Comparison of ENCODE assay signal across 10 mouse cellular contexts in the genomic region with DNA sequence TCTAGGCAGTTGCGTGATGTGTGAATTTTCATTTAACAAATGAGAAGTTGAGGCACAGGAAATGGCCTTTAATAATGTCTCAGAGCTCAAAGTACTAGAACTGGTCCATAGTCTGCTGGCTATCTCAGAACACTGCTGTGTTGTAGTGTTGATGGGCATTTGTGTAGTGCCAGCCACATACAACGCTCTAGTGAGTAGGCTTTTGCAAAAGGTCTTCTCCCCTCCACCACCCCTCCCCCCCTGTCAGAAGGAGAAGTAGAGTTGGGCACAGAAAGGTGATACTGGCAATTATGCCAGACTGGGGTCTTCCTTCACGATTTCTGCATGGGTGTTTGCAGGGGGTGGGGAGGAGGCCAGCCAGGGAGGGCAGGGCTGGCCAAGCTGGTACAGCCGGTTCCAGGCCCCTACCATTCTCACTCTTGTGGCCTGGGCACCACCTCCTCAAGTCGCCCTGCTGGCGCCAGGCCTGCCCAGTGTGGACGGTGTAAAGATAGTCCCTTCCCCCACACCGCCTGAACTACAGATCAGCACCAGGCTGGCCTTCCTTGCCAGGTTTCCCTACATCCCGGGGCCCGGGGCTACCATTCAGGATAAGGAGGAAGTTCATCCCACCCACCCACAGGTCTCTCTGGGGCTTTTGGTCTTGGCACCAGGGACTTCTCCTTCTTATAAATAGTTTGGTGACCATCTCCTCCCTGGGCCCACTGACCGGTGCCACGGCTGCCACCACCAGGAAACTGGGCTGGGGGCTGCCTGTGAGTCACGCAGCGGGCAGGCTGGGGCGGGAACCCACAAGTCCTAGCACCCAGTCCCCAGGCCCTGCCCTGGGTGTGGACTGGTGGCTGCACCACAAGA. TPM values are rescaled to one million over a fixed set of nuclear protein-coding genes. Genes with fewer than 3 reads are reported as not detected.
A peak's percentile ranks its signal among the peaks of the same experiment; 100 is the strongest.
DNase-seq lines count a peak whose midpoint lies in the region; ATAC-seq and TF ChIP-seq lines count a peak whose summit lies in the region.
"Had no signal": no experiment of that assay in that cellular context is flagged by ENCODE, and none has a peak within 500 bp of the region (broad histone marks: within the 10 kb centered on the region; RNA-seq: fewer than 3 reads in every experiment).

No protein-coding gene starts in this region.

- no peaks in the 10 kb centered on the region for H3K27me3 ChIP-seq in heart, postnatal 0 days (ENCODE audit: control insufficient read depth, insufficient read depth, low read length)
- no peaks in the 10 kb centered on the region for H3K27me3 ChIP-seq in heart, adult 2 months (ENCODE audit: control insufficient read depth, insufficient read depth, low read length)
- no peaks in the 10 kb centered on the region for H3K27me3 ChIP-seq in CH12.LX (replicated peaks)
- H3K27me3 ChIP-seq in intestine, embryonic 16.5 days (replicated peaks; ENCODE audit: control insufficient read depth, insufficient read depth, low read length) = 0 out of 2 replicates have a peak, but pooled peaks cover 2% of the 10 kb centered on the region
- H3K27me3 ChIP-seq in lung, embryonic 15.5 days = 0 out of 2 replicates have a peak, but pooled peaks cover 2% of the 10 kb centered on the region
- H3K27me3 ChIP-seq in midbrain, embryonic 14.5 days (ENCODE audit: control insufficient read depth, insufficient read depth, low read length) = peaks cover 17% of the 10 kb centered on the region

- H3K4me1 ChIP-seq in heart, postnatal 0 days (ENCODE audit: control insufficient read depth, insufficient read depth) = peaks cover 43% of the 10 kb centered on the region
- peaks cover 19% of the 10 kb centered on the region for H3K4me1 ChIP-seq in heart, adult 2 months (ENCODE audit: control insufficient read depth, insufficient read depth, low read length)
- peaks cover 33 to 55% of the 10 kb centered on the region in 2 experiments for H3K4me1 ChIP-seq in CH12.LX (ENCODE audit: control insufficient read depth in 1 of 2, insufficient read depth in 2 of 2)
- H3K4me1 ChIP-seq in intestine, embryonic 16.5 days (ENCODE audit: control insufficient read depth, insufficient read depth, low read length) = peaks cover 61% of the 10 kb centered on the region
- H3K4me1 ChIP-seq in lung, embryonic 15.5 days = peaks cover 87% of the 10 kb centered on the region
- H3K4me1 ChIP-seq in midbrain, embryonic 14.5 days (ENCODE audit: control insufficient read depth, insufficient read depth, low read length) = peaks cover 57% of the 10 kb centered on the region

- H3K36me3 ChIP-seq in heart, postnatal 0 days (replicated peaks; ENCODE audit: control insufficient read depth, insufficient read depth, low read length) = no peaks in the 10 kb centered on the region
- H3K36me3 ChIP-seq in heart, adult 2 months (ENCODE audit: control insufficient read depth, insufficient read depth, low read length) = no peaks in the 10 kb centered on the region
- peaks cover 6 to 7% of the 10 kb centered on the region in 2 experiments for H3K36me3 ChIP-seq in CH12.LX (replicated peaks in 1 of 2; ENCODE audit: control insufficient read depth in 1 of 2, insufficient read depth in 1 of 2, low read length in 1 of 2)
- no peaks in the 10 kb centered on the region for H3K36me3 ChIP-seq in intestine, embryonic 16.5 days (ENCODE audit: control insufficient read depth, insufficient read depth, low read length)
- H3K36me3 ChIP-seq in lung, embryonic 15.5 days = no peaks in the 10 kb centered on the region
- H3K36me3 ChIP-seq in midbrain, embryonic 14.5 days (ENCODE audit: control insufficient read depth, insufficient read depth, low read length) = no peaks in the 10 kb centered on the region
- H3K36me3 ChIP-seq: embryonic facial prominence, embryonic 12.5 days had no signal

- H3K4me2 ChIP-seq in heart, postnatal 0 days (ENCODE audit: low read depth, low read length) = no peak overlapping the region
- H3K4me2 ChIP-seq in CH12.LX (ENCODE audit: insufficient read depth, low read depth, poor library complexity, severe bottlenecking) = peak overlapping the region; percentile 55
- H3K4me2 ChIP-seq in intestine, embryonic 16.5 days (ENCODE audit: low read depth, low read length) = no peak overlapping the region
- no peak overlapping the region; the same call in 1 of the 2 replicates for H3K4me2 ChIP-seq in lung, embryonic 15.5 days
- H3K4me2 ChIP-seq in midbrain, embryonic 14.5 days (ENCODE audit: low read length) = no peak overlapping the region
- H3K4me2 ChIP-seq: embryonic facial prominence, embryonic 12.5 days had no signal

- WGBS in heart, postnatal 0 days = 74% methylated on average over 12 of the region's 15 CpGs
- 65% methylated on average over 15 of the region's 15 CpGs for WGBS in heart, adult 2 months
- 77% methylated on average over 15 of the region's 15 CpGs for WGBS in intestine, embryonic 16.5 days
- WGBS in lung, embryonic 15.5 days = 66% methylated on average over 15 of the region's 15 CpGs
- WGBS in midbrain, embryonic 14.5 days = 81% methylated on average over 15 of the region's 15 CpGs

- no peaks in the 10 kb centered on the region for H3K9me3 ChIP-seq in heart, postnatal 0 days (replicated peaks; ENCODE audit: control insufficient read depth, low read length)
- H3K9me3 ChIP-seq in CH12.LX (replicated peaks; ENCODE audit: low read length) = no peaks in the 10 kb centered on the region
- H3K9me3 ChIP-seq in intestine, embryonic 16.5 days (ENCODE audit: control insufficient read depth, low read length) = no peaks in the 10 kb centered on the region
- no peaks in the 10 kb centered on the region for H3K9me3 ChIP-seq in lung, embryonic 15.5 days
- no peaks in the 10 kb centered on the region for H3K9me3 ChIP-seq in midbrain, embryonic 14.5 days (ENCODE audit: control insufficient read depth, low read length)
- H3K9me3 ChIP-seq: embryonic facial prominence, embryonic 12.5 days had no signal

- intact Hi-C loops in heart, adult 2 months (cut with DNase I) = no loop called here

- no peak for DNase-seq in heart, postnatal 0 days (ENCODE audit: low spot score)
- no peak for DNase-seq in heart, adult 2 months
- DNase-seq in CH12.LX (ENCODE audit: extremely low read depth) = peak; percentile 65
- DNase-seq in ovary, adult 18-20 months (ENCODE audit: low spot score) = no peak
- no peak for DNase-seq in midbrain, embryonic 14.5 days

- H3K9ac ChIP-seq in heart, postnatal 0 days (replicated peaks; ENCODE audit: low read depth, low read length) = no peak overlapping the region
- no peak overlapping the region for H3K9ac ChIP-seq in heart, adult 2 months (ENCODE audit: low read depth, low read length)
- peak overlapping the region; percentile 68 for H3K9ac ChIP-seq in CH12.LX (ENCODE audit: insufficient read depth, low read depth)
- peak overlapping the region; percentile 44 for H3K9ac ChIP-seq in intestine, embryonic 16.5 days (ENCODE audit: low read depth, low read length)
- H3K9ac ChIP-seq in lung, embryonic 15.5 days = no peak overlapping the region
- H3K9ac ChIP-seq in midbrain, embryonic 14.5 days (replicated peaks; ENCODE audit: low read length) = no peak overlapping the region
- H3K9ac ChIP-seq: embryonic facial prominence, embryonic 12.5 days had no signal

- no peak overlapping the region for H3K4me3 ChIP-seq in heart, postnatal 0 days (ENCODE audit: low read depth, low read length)
- no peak overlapping the region for H3K4me3 ChIP-seq in heart, adult 2 months
- H3K4me3 ChIP-seq in CH12.LX (replicated peaks in 1 of 3; ENCODE audit: low read depth in 2 of 3, low read length in 2 of 3, poor library complexity in 1 of 3) = peak overlapping the region; percentile 2 to 94 (median 14)
- H3K4me3 ChIP-seq in intestine, embryonic 16.5 days (ENCODE audit: low read length) = no peak overlapping the region
- no peak overlapping the region for H3K4me3 ChIP-seq in lung, embryonic 15.5 days
- no peak overlapping the region for H3K4me3 ChIP-seq in midbrain, embryonic 14.5 days (replicated peaks; ENCODE audit: low read depth, low read length)
- H3K4me3 ChIP-seq: embryonic facial prominence, embryonic 12.5 days had no signal

- ATAC-seq in heart, postnatal 0 days (ENCODE audit: insufficient read depth, low read depth) = no peak
- ATAC-seq in intestine, embryonic 16.5 days = no peak
- no peak for ATAC-seq in lung, embryonic 15.5 days (ENCODE audit: borderline replicate concordance, extremely low read depth, low FRiP score, low TSS enrichment)
- ATAC-seq in frontal cortex, adult (ENCODE audit: low TSS enrichment) = no peak
- no peak for ATAC-seq in midbrain, embryonic 14.5 days (ENCODE audit: low FRiP score, low TSS enrichment)

- TF ChIP-seq POLR2A in heart, adult 2 months (IDR thresholded peaks at IDR 0.05; ENCODE audit: insufficient read depth, low read depth, low read length) = no peak
- no peak; the same call in 1 of the 2 replicates for TF ChIP-seq POLR2A in CH12.LX (IDR thresholded peaks at IDR 0.05; ENCODE audit: low read depth, low read length)

- peak overlapping the region; percentile 92; the same call in 1 of the 2 replicates for H3K27ac ChIP-seq in heart, postnatal 0 days (ENCODE audit: low read depth)
- H3K27ac ChIP-seq in heart, adult 2 months = no peak overlapping the region; the same call in 1 of the 2 replicates
- peak overlapping the region; percentile 94 for H3K27ac ChIP-seq in CH12.LX (ENCODE audit: insufficient read depth, low read depth)
- peak overlapping the region; percentile 98 for H3K27ac ChIP-seq in intestine, embryonic 16.5 days (ENCODE audit: low read length)
- H3K27ac ChIP-seq in lung, embryonic 15.5 days = peak overlapping the region; percentile 93
- no peak overlapping the region for H3K27ac ChIP-seq in midbrain, embryonic 14.5 days (replicated peaks; ENCODE audit: low read depth, low read length)

- no peak for TF ChIP-seq RAD21 in CH12.LX (IDR thresholded peaks at IDR 0.05; ENCODE audit: low read depth, low read length)

- no peak for TF ChIP-seq EP300 in heart, postnatal 0 days (IDR thresholded peaks at IDR 0.05; ENCODE audit: low read depth)
- no peak for TF ChIP-seq EP300 in heart, adult 2 months (IDR thresholded peaks at IDR 0.05; ENCODE audit: insufficient read depth, low read depth, low read length)
- 0 out of 2 replicates have a peak, but pooled peaks have one; percentile 48 for TF ChIP-seq EP300 in CH12.LX (IDR thresholded peaks at IDR 0.05; ENCODE audit: low read length)

- in situ Hi-C loops in CH12.LX (cut with MboI; ENCODE audit: low pct_ligation_motif_present, low pct_unique_long_range_greater_than_20kb, low sequenced_read_pairs) = no loop called here

- dilution Hi-C loops in CH12.LX (cut with MboI; ENCODE audit: extremely low pct_ligation_motif_present, extremely low pct_unique_long_range_greater_than_20kb, low sequenced_read_pairs) = no loop called here

- TF ChIP-seq CTCF in heart, postnatal 0 days (IDR thresholded peaks at IDR 0.05; ENCODE audit: low read depth) = no peak
- no peak for TF ChIP-seq CTCF in heart, adult 2 months (IDR thresholded peaks at IDR 0.05)
- TF ChIP-seq CTCF in CH12.LX (conservative IDR thresholded peaks at IDR 0.05 in 1 of 2, IDR thresholded peaks at IDR 0.05 in 1 of 2; ENCODE audit: low read depth in 2 of 2, low read length in 2 of 2) = no peak

- H3K79me2 ChIP-seq in heart, adult 2 months (replicated peaks; ENCODE audit: control insufficient read depth, insufficient read depth, low read length) = no peaks in the 10 kb centered on the region
- peaks cover 16% of the 10 kb centered on the region for H3K79me2 ChIP-seq in CH12.LX (replicated peaks; ENCODE audit: control insufficient read depth, extremely low read depth, insufficient read depth, poor library complexity, severe bottlenecking)

RNA-seq across cellular contexts. Expression of gene Junb, which starts 3.4 kb away (rescaled TPM):
- 28.9 and 39.6 TPM in 2 replicates for total RNA-seq in heart, postnatal 0 days (2014; rRNA removed; ENCODE audit: low replicate concordance)
- 10.3 and 13.0 TPM in 2 replicates for polyA plus RNA-seq in heart, postnatal 0 days (2015; fragmentation: Nextera tagmentation; extraction: Ambion mirVana)
- 10 to 100 TPM; 10.4 to 19.0 TPM for total RNA-seq in heart, adult 2 months (2021)
- polyA plus RNA-seq in heart, adult 2 months (2012; rRNA removed) = 13.1 and 17.3 TPM in 2 replicates
- total RNA-seq in CH12.LX (2012; rRNA removed) (226 and 342 TPM in 2 replicates), CH12.LX (2014; rRNA removed) (175 and 217 TPM in 2 replicates)
- 63.4 and 66.4 TPM in 2 replicates for polyA plus RNA-seq in CH12.LX (2012; ENCODE audit: insufficient read length, low read depth)
- 18.2 and 25.5 TPM in 2 replicates for polyA plus RNA-seq in intestine, embryonic 16.5 days (2015; fragmentation: Nextera tagmentation; extraction: Ambion mirVana)
- 17.4 and 20.5 TPM in 2 replicates for polyA plus RNA-seq in lung, embryonic 15.5 days (2015; fragmentation: Nextera tagmentation; extraction: Ambion mirVana)
- 4.3 and 5.7 TPM in 2 replicates for polyA plus RNA-seq in midbrain, embryonic 14.5 days (2014; fragmentation: Nextera tagmentation; extraction: Ambion mirVana)

RNA-seq across cellular contexts. Expression of gene Hook2, which starts 8.5 kb away (rescaled TPM):
- total RNA-seq in heart, postnatal 0 days (2014; rRNA removed; ENCODE audit: low replicate concordance) = 1.9 and 4.8 TPM in 2 replicates
- polyA plus RNA-seq in heart, postnatal 0 days (2015; fragmentation: Nextera tagmentation; extraction: Ambion mirVana) = 3.5 and 4.7 TPM in 2 replicates
- 1 to 10 TPM; 2.0 TPM for total RNA-seq in heart, adult 2 months (2021)
- 2.3 and 2.4 TPM in 2 replicates for polyA plus RNA-seq in heart, adult 2 months (2012; rRNA removed)
- total RNA-seq in CH12.LX (2012; rRNA removed) (17.6 and 24.7 TPM in 2 replicates), CH12.LX (2014; rRNA removed) (7.1 TPM in 2 replicates)
- 9.8 and 11.7 TPM in 2 replicates for polyA plus RNA-seq in CH12.LX (2012; ENCODE audit: insufficient read length, low read depth)
- polyA plus RNA-seq in intestine, embryonic 16.5 days (2015; fragmentation: Nextera tagmentation; extraction: Ambion mirVana) = 96.9 and 108 TPM in 2 replicates
- 23.2 and 23.9 TPM in 2 replicates for polyA plus RNA-seq in lung, embryonic 15.5 days (2015; fragmentation: Nextera tagmentation; extraction: Ambion mirVana)
- polyA plus RNA-seq in midbrain, embryonic 14.5 days (2014; fragmentation: Nextera tagmentation; extraction: Ambion mirVana) = 25.8 and 31.4 TPM in 2 replicates

RNA-seq across cellular contexts. Expression of gene Rnaseh2a, which starts 12.3 kb away (rescaled TPM):
- 57.9 and 76.4 TPM in 2 replicates for total RNA-seq in heart, postnatal 0 days (2014; rRNA removed; ENCODE audit: low replicate concordance)
- polyA plus RNA-seq in heart, postnatal 0 days (2015; fragmentation: Nextera tagmentation; extraction: Ambion mirVana) = 52.6 and 57.3 TPM in 2 replicates
- 10 to 100 TPM; 38.1 to 50.5 TPM for total RNA-seq in heart, adult 2 months (2021)
- 33.7 and 46.3 TPM in 2 replicates for polyA plus RNA-seq in heart, adult 2 months (2012; rRNA removed)
- 104 and 115 TPM in 2 replicates for total RNA-seq in CH12.LX (2012; rRNA removed)
- 71.6 and 76.2 TPM in 2 replicates for total RNA-seq in CH12.LX (2014; rRNA removed)
- 83.1 and 88.1 TPM in 2 replicates for polyA plus RNA-seq in CH12.LX (2012; ENCODE audit: insufficient read length, low read depth)
- polyA plus RNA-seq in intestine, embryonic 16.5 days (2015; fragmentation: Nextera tagmentation; extraction: Ambion mirVana) = 102 and 120 TPM in 2 replicates
- polyA plus RNA-seq in lung, embryonic 15.5 days (2015; fragmentation: Nextera tagmentation; extraction: Ambion mirVana) = 114 and 120 TPM in 2 replicates
- polyA plus RNA-seq in midbrain, embryonic 14.5 days (2014; fragmentation: Nextera tagmentation; extraction: Ambion mirVana) = 51.7 and 54.4 TPM in 2 replicates

RNA-seq across cellular contexts. Expression of gene Prdx2, which starts 12.5 kb away (rescaled TPM):
- total RNA-seq in heart, postnatal 0 days (2014; rRNA removed; ENCODE audit: low replicate concordance) = 647 and 809 TPM in 2 replicates
- 758 and 782 TPM in 2 replicates for polyA plus RNA-seq in heart, postnatal 0 days (2015; fragmentation: Nextera tagmentation; extraction: Ambion mirVana)
- 100 to 1,000 TPM; 591 to 662 TPM for total RNA-seq in heart, adult 2 months (2021)
- 464 and 584 TPM in 2 replicates for polyA plus RNA-seq in heart, adult 2 months (2012; rRNA removed)
- total RNA-seq in CH12.LX (2012; rRNA removed) (218 and 231 TPM in 2 replicates), CH12.LX (2014; rRNA removed) (231 and 232 TPM in 2 replicates)
- polyA plus RNA-seq in CH12.LX (2012; ENCODE audit: insufficient read length, low read depth) = 158 and 159 TPM in 2 replicates
- 533 and 590 TPM in 2 replicates for polyA plus RNA-seq in intestine, embryonic 16.5 days (2015; fragmentation: Nextera tagmentation; extraction: Ambion mirVana)
- 727 and 733 TPM in 2 replicates for polyA plus RNA-seq in lung, embryonic 15.5 days (2015; fragmentation: Nextera tagmentation; extraction: Ambion mirVana)
- polyA plus RNA-seq in midbrain, embryonic 14.5 days (2014; fragmentation: Nextera tagmentation; extraction: Ambion mirVana) = 1,531 and 1,588 TPM in 2 replicates

RNA-seq across cellular contexts. Expression of gene Gm49661, which starts 12.6 kb away (rescaled TPM):
- not detected in 2 replicates for total RNA-seq in heart, postnatal 0 days (2014; rRNA removed; ENCODE audit: low replicate concordance)
- polyA plus RNA-seq in heart, postnatal 0 days (2015; fragmentation: Nextera tagmentation; extraction: Ambion mirVana) = not detected in 2 replicates
- 1 to 10 TPM; 1.3 to 2.1 TPM for total RNA-seq in heart, adult 2 months (2021)
- polyA plus RNA-seq in heart, adult 2 months (2012; rRNA removed) = not detected in 2 replicates
- 1.8 and 3.1 TPM in 2 replicates for total RNA-seq in CH12.LX (2012; rRNA removed)
- not detected in 2 replicates for total RNA-seq in CH12.LX (2014; rRNA removed)
- not detected in 2 replicates for polyA plus RNA-seq in CH12.LX (2012; ENCODE audit: insufficient read length, low read depth)
- polyA plus RNA-seq in intestine, embryonic 16.5 days (2015; fragmentation: Nextera tagmentation; extraction: Ambion mirVana) = not detected in 2 replicates
- not detected in 2 replicates for polyA plus RNA-seq in lung, embryonic 15.5 days (2015; fragmentation: Nextera tagmentation; extraction: Ambion mirVana)
- polyA plus RNA-seq in midbrain, embryonic 14.5 days (2014; fragmentation: Nextera tagmentation; extraction: Ambion mirVana) = not detected in 2 replicates
- total RNA-seq: layer of hippocampus, postnatal 36 days had no signal
- polyA plus RNA-seq: embryonic facial prominence, embryonic 12.5 days had no signal

Comparison
In these comparisons a context has a peak if more than half of its experiments do, and no peak if none do; other contexts are left out.
1. H3K27ac ChIP-seq: peak in heart, postnatal 0 days (single experiment), CH12.LX (single experiment), intestine, embryonic 16.5 days (single experiment) and lung, embryonic 15.5 days (single experiment); none in heart, adult 2 months (single experiment) and midbrain, embryonic 14.5 days (single experiment).
2. H3K4me3 ChIP-seq: peak in CH12.LX (3 of 3); none in heart, postnatal 0 days (single experiment), heart, adult 2 months (single experiment), intestine, embryonic 16.5 days (single experiment), lung, embryonic 15.5 days (single experiment) and midbrain, embryonic 14.5 days (single experiment).
3. H3K9ac ChIP-seq: peak in CH12.LX (single experiment) and intestine, embryonic 16.5 days (single experiment); none in heart, postnatal 0 days (single experiment), heart, adult 2 months (single experiment), lung, embryonic 15.5 days (single experiment) and midbrain, embryonic 14.5 days (single experiment).